ENCODE assay signal across 7 mouse cellular contexts in the genomic region with DNA sequence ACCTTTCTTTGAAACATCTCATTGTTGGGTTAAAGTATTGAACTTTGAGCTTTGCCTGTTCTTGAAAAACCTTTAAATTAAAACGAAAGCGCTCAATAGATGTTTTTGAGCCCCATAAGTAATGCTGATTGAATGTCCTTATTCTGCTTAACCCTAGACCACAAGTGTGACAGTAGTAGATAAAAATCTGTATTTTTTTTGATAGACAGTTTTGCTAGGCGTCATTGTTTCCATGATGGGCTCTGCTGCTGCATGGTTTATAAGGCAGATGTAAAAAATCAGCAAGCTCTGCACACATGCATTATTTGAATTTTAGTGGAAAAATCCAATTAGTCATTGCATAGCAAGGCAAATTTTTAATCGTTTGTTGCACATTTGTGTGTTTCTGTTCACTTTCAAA. TPM values are rescaled to one million over a fixed set of nuclear protein-coding genes. Genes with fewer than 3 reads are reported as not detected.
DNase-seq lines count a peak whose midpoint lies in the region; ATAC-seq lines count a peak whose summit lies in the region.

No protein-coding gene starts in this region.

- H3K9me3 ChIP-seq in neural tube, embryonic 11.5 days (ENCODE audit: control insufficient read depth, low read length), result no peaks in the 10 kb centered on the region
- H3K9me3 ChIP-seq in forebrain, embryonic 15.5 days, result no peaks in the 10 kb centered on the region
- H3K9me3 ChIP-seq in liver, embryonic 15.5 days (replicated peaks), result no peaks in the 10 kb centered on the region

- H3K4me3 ChIP-seq in neural tube, embryonic 11.5 days (ENCODE audit: low read depth, low read length), result peak overlapping the region; percentile 65
- peak overlapping the region; percentile 52 for H3K4me3 ChIP-seq in forebrain, embryonic 15.5 days
- peak overlapping the region; percentile 78 for H3K4me3 ChIP-seq in liver, embryonic 15.5 days (replicated peaks)

- H3K4me2 ChIP-seq in neural tube, embryonic 11.5 days (ENCODE audit: low read depth), result peak overlapping the region; percentile 46
- H3K4me2 ChIP-seq in forebrain, embryonic 15.5 days (replicated peaks), result peak overlapping the region; percentile 42
- peak overlapping the region; percentile 81 for H3K4me2 ChIP-seq in liver, embryonic 15.5 days

- H3K27ac ChIP-seq in neural tube, embryonic 11.5 days (ENCODE audit: low read depth, low read length), result no peak overlapping the region
- no peak overlapping the region for H3K27ac ChIP-seq in forebrain, embryonic 15.5 days (replicated peaks)
- no peak overlapping the region for H3K27ac ChIP-seq in liver, embryonic 15.5 days (replicated peaks)

- peak overlapping the region; percentile 86; the same call in 1 of the 2 replicates for H3K9ac ChIP-seq in neural tube, embryonic 11.5 days (ENCODE audit: low read length)
- H3K9ac ChIP-seq in forebrain, embryonic 15.5 days (replicated peaks), result peak overlapping the region; percentile 71
- no peak overlapping the region for H3K9ac ChIP-seq in liver, embryonic 15.5 days

- no peaks in the 10 kb centered on the region for H3K27me3 ChIP-seq in neural tube, embryonic 11.5 days (ENCODE audit: control insufficient read depth, insufficient read depth, low read length)
- H3K27me3 ChIP-seq in forebrain, embryonic 15.5 days, result no peaks in the 10 kb centered on the region
- H3K27me3 ChIP-seq in liver, embryonic 15.5 days, result no peaks in the 10 kb centered on the region

- no peak for DNase-seq in neural tube, embryonic 11.5 days (ENCODE audit: low spot score)
- no peak for DNase-seq in neural tube, embryonic 10.5 days (ENCODE audit: extremely low spot score, low spot score)
- no peak for DNase-seq in right cerebral cortex, postnatal 36 days (ENCODE audit: low spot score in 2 of 2)
- DNase-seq in gastrocnemius, postnatal 4 days (ENCODE audit: low spot score in 2 of 2), result no peak
- no peak for DNase-seq in cerebellum, postnatal 25 days

- no peaks in the 10 kb centered on the region for H3K36me3 ChIP-seq in neural tube, embryonic 11.5 days (ENCODE audit: control insufficient read depth, insufficient read depth, low read length)
- no peaks in the 10 kb centered on the region for H3K36me3 ChIP-seq in forebrain, embryonic 15.5 days
- no peaks in the 10 kb centered on the region for H3K36me3 ChIP-seq in liver, embryonic 15.5 days (replicated peaks)

- WGBS in neural tube, embryonic 11.5 days, result 73% methylated on average over 4 of the region's 4 CpGs
- 50% methylated on average over 4 of the region's 4 CpGs for WGBS in forebrain, embryonic 15.5 days
- 42% methylated on average over 4 of the region's 4 CpGs for WGBS in liver, embryonic 15.5 days (ENCODE audit: insufficient replicate concordance)

- H3K4me1 ChIP-seq in neural tube, embryonic 11.5 days (ENCODE audit: control insufficient read depth, insufficient read depth, low read length), result no peaks in the 10 kb centered on the region
- H3K4me1 ChIP-seq in forebrain, embryonic 15.5 days, result peaks cover 5% of the 10 kb centered on the region; the same call in 1 of the 2 replicates
- 0 out of 2 replicates have a peak, but pooled peaks cover 7% of the 10 kb centered on the region for H3K4me1 ChIP-seq in liver, embryonic 15.5 days (replicated peaks)

- no peak for ATAC-seq in neural tube, embryonic 11.5 days (ENCODE audit: insufficient read depth, low FRiP score, low TSS enrichment)
- no peak for ATAC-seq in forebrain, embryonic 15.5 days (replicated peaks)
- no peak for ATAC-seq in liver, embryonic 15.5 days (ENCODE audit: insufficient read depth)

RNA-seq across cellular contexts. Expression of a gene that starts 1.8 kb away (rescaled TPM):
- 111 and 120 TPM in 2 replicates for polyA plus RNA-seq in neural tube, embryonic 11.5 days (2014; fragmentation: Nextera tagmentation; extraction: Ambion mirVana)
- 94.6 and 97.5 TPM in 2 replicates for polyA plus RNA-seq in forebrain, embryonic 15.5 days (2015; fragmentation: Nextera tagmentation; extraction: Ambion mirVana)
- polyA plus RNA-seq in liver, embryonic 15.5 days (2015; fragmentation: Nextera tagmentation; extraction: Ambion mirVana), result 7.6 and 8.6 TPM in 2 replicates
- total RNA-seq in gastrocnemius, postnatal 4 days (2021), result 10 to 100 TPM in 1 of 2 experiments, 1 to 10 TPM in 1; 8.9 to 12.7 TPM
